Comparison of ENCODE assay signal across 11 mouse cellular contexts in the genomic region with DNA sequence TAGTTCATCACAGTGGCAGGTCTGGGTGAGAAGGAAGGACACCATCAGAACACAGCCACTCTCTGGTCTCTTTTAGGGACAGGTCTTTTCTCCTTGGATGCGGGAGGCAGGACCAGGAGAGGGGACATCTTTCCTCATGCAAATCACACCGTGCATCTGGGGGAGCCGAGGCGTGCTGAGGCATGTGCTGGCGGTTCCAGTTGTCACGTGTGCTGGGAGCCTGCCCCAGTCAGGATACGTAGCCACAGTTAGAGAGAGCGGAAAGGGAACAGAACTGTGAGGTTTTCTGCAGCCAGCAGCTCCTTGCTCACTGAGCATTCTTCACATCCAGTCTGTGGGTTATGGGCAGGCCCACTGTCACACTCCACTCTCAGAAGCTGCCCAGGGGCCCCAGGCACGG. TPM values are rescaled to one million over a fixed set of nuclear protein-coding genes. Genes with fewer than 3 reads are reported as not detected.
DNase-seq lines count a peak whose midpoint lies in the region; ATAC-seq and TF ChIP-seq lines count a peak whose summit lies in the region.
"Had no signal": no experiment of that assay in that cellular context is flagged by ENCODE, and none has a peak within 500 bp of the region (broad histone marks: within the 10 kb centered on the region; RNA-seq: fewer than 3 reads in every experiment).

No protein-coding gene starts in this region.

- no peak for TF ChIP-seq CTCF in midbrain, postnatal 0 days (IDR thresholded peaks at IDR 0.05)

- no peaks in the 10 kb centered on the region for H3K9me3 ChIP-seq in heart, embryonic 16.5 days (replicated peaks; ENCODE audit: control insufficient read depth, low read length)
- no peaks in the 10 kb centered on the region for H3K9me3 ChIP-seq in midbrain, postnatal 0 days (ENCODE audit: low read length)
- H3K9me3 ChIP-seq in midbrain, embryonic 13.5 days = no peaks in the 10 kb centered on the region
- no peaks in the 10 kb centered on the region for H3K9me3 ChIP-seq in embryonic facial prominence, embryonic 12.5 days
- H3K9me3 ChIP-seq in neural tube, embryonic 13.5 days = no peaks in the 10 kb centered on the region
- H3K9me3 ChIP-seq: megakaryocyte, embryonic 14.5 days had no signal

- no peak overlapping the region for H3K9ac ChIP-seq in heart, embryonic 16.5 days (ENCODE audit: low read length)
- H3K9ac ChIP-seq in midbrain, postnatal 0 days (replicated peaks; ENCODE audit: low read length, poor library complexity, severe bottlenecking) = no peak overlapping the region
- H3K9ac ChIP-seq in midbrain, embryonic 13.5 days (replicated peaks) = no peak overlapping the region
- H3K9ac ChIP-seq in embryonic facial prominence, embryonic 12.5 days = no peak overlapping the region
- no peak overlapping the region for H3K9ac ChIP-seq in neural tube, embryonic 13.5 days

- no peaks in the 10 kb centered on the region for H3K36me3 ChIP-seq in heart, embryonic 16.5 days (ENCODE audit: control insufficient read depth, insufficient read depth)
- no peaks in the 10 kb centered on the region for H3K36me3 ChIP-seq in midbrain, postnatal 0 days (ENCODE audit: insufficient read depth, low read length)
- H3K36me3 ChIP-seq in midbrain, embryonic 13.5 days = no peaks in the 10 kb centered on the region
- H3K36me3 ChIP-seq in embryonic facial prominence, embryonic 12.5 days = no peaks in the 10 kb centered on the region
- no peaks in the 10 kb centered on the region for H3K36me3 ChIP-seq in neural tube, embryonic 13.5 days

- DNase-seq in heart, adult 8-10 months (ENCODE audit: low spot score) = no peak
- DNase-seq in midbrain, postnatal 0 days (ENCODE audit: low spot score) = no peak
- no peak for DNase-seq in layer of hippocampus, postnatal 25 days (ENCODE audit: extremely low spot score in 1 of 2, low spot score in 1 of 2)
- DNase-seq: adrenal gland, postnatal 36 days; cerebellum, adult 11-12 months; kidney, adult 8-10 months had no signal

- no peak for ATAC-seq in heart, embryonic 16.5 days (replicated peaks; ENCODE audit: extremely low read depth, insufficient read depth, low FRiP score)
- no peak for ATAC-seq in midbrain, postnatal 0 days (ENCODE audit: low FRiP score)
- ATAC-seq in midbrain, embryonic 13.5 days = no peak
- no peak for ATAC-seq in embryonic facial prominence, embryonic 12.5 days (ENCODE audit: insufficient number of reproducible peaks, insufficient read depth, low FRiP score, low TSS enrichment)
- peak; percentile 29; the same call in 1 of the 2 replicates for ATAC-seq in neural tube, embryonic 13.5 days (ENCODE audit: low read depth)

- no peaks in the 10 kb centered on the region for H3K27me3 ChIP-seq in heart, embryonic 16.5 days (ENCODE audit: control insufficient read depth, insufficient read depth, low read length)
- no peaks in the 10 kb centered on the region for H3K27me3 ChIP-seq in midbrain, postnatal 0 days (ENCODE audit: insufficient read depth, low read length)
- no peaks in the 10 kb centered on the region for H3K27me3 ChIP-seq in midbrain, embryonic 13.5 days
- H3K27me3 ChIP-seq in embryonic facial prominence, embryonic 12.5 days = no peaks in the 10 kb centered on the region
- H3K27me3 ChIP-seq in neural tube, embryonic 13.5 days = no peaks in the 10 kb centered on the region
- H3K27me3 ChIP-seq: megakaryocyte, embryonic 14.5 days had no signal

- no peak overlapping the region for H3K4me2 ChIP-seq in heart, embryonic 16.5 days (ENCODE audit: low read depth, low read length)
- no peak overlapping the region for H3K4me2 ChIP-seq in midbrain, postnatal 0 days (ENCODE audit: low read depth, low read length, poor library complexity, severe bottlenecking)
- H3K4me2 ChIP-seq in midbrain, embryonic 13.5 days (replicated peaks) = no peak overlapping the region
- H3K4me2 ChIP-seq in embryonic facial prominence, embryonic 12.5 days (replicated peaks) = no peak overlapping the region
- no peak overlapping the region for H3K4me2 ChIP-seq in neural tube, embryonic 13.5 days

- H3K27ac ChIP-seq in heart, embryonic 16.5 days (ENCODE audit: low read length) = peak overlapping the region; percentile 58
- peak overlapping the region; percentile 26; the same call in 1 of the 2 replicates for H3K27ac ChIP-seq in midbrain, postnatal 0 days (ENCODE audit: low read depth, low read length)
- H3K27ac ChIP-seq in midbrain, embryonic 13.5 days = no peak overlapping the region
- 0 out of 2 replicates have a peak overlapping the region, but pooled peaks have one; percentile 50 for H3K27ac ChIP-seq in embryonic facial prominence, embryonic 12.5 days
- H3K27ac ChIP-seq in neural tube, embryonic 13.5 days (replicated peaks) = peak overlapping the region; percentile 42

- peaks cover 26% of the 10 kb centered on the region for H3K4me1 ChIP-seq in heart, embryonic 16.5 days (ENCODE audit: control insufficient read depth, insufficient read depth, low read length)
- H3K4me1 ChIP-seq in midbrain, postnatal 0 days (ENCODE audit: insufficient read depth, low read length) = peaks cover 5% of the 10 kb centered on the region; the same call in 1 of the 2 replicates
- peaks cover 35% of the 10 kb centered on the region for H3K4me1 ChIP-seq in midbrain, embryonic 13.5 days (replicated peaks)
- peaks cover 11% of the 10 kb centered on the region for H3K4me1 ChIP-seq in embryonic facial prominence, embryonic 12.5 days
- peaks cover 40% of the 10 kb centered on the region for H3K4me1 ChIP-seq in neural tube, embryonic 13.5 days (replicated peaks)
- H3K4me1 ChIP-seq: megakaryocyte, embryonic 14.5 days had no signal

- H3K4me3 ChIP-seq in heart, embryonic 16.5 days (ENCODE audit: low read length) = no peak overlapping the region
- no peak overlapping the region for H3K4me3 ChIP-seq in midbrain, postnatal 0 days (ENCODE audit: low read depth, low read length)
- no peak overlapping the region for H3K4me3 ChIP-seq in midbrain, embryonic 13.5 days (replicated peaks)
- H3K4me3 ChIP-seq in embryonic facial prominence, embryonic 12.5 days = no peak overlapping the region
- H3K4me3 ChIP-seq in neural tube, embryonic 13.5 days = no peak overlapping the region
- H3K4me3 ChIP-seq: megakaryocyte, embryonic 14.5 days had no signal

- WGBS in heart, embryonic 16.5 days = 72% methylated on average over 9 of the region's 9 CpGs
- 84% methylated on average over 9 of the region's 9 CpGs for WGBS in midbrain, postnatal 0 days
- 91% methylated on average over 9 of the region's 9 CpGs for WGBS in midbrain, embryonic 13.5 days
- 79% methylated on average over 9 of the region's 9 CpGs for WGBS in embryonic facial prominence, embryonic 12.5 days
- 87% methylated on average over 9 of the region's 9 CpGs for WGBS in neural tube, embryonic 13.5 days

RNA-seq across cellular contexts. Expression of gene Rps6ka2, which starts 48.5 kb away (rescaled TPM):
- 24.2 and 25.5 TPM in 2 replicates for polyA plus RNA-seq in heart, embryonic 16.5 days (2015; fragmentation: Nextera tagmentation; extraction: Ambion mirVana)
- total RNA-seq in heart, adult 8-10 months (2022) = 10 to 100 TPM; 44.5 to 56.3 (median 52.4) TPM
- total RNA-seq in midbrain, postnatal 0 days (2014; rRNA removed) = 33.2 and 34.2 TPM in 2 replicates
- 14.7 and 16.8 TPM in 2 replicates for polyA plus RNA-seq in midbrain, postnatal 0 days (2015; fragmentation: Nextera tagmentation; extraction: Ambion mirVana)
- polyA plus RNA-seq in midbrain, embryonic 13.5 days (2015; fragmentation: Nextera tagmentation; extraction: Ambion mirVana) = 20.8 and 21.6 TPM in 2 replicates
- 24.6 and 24.8 TPM in 2 replicates for polyA plus RNA-seq in embryonic facial prominence, embryonic 12.5 days (2016; fragmentation: Nextera tagmentation; extraction: Ambion mirVana)
- polyA plus RNA-seq in neural tube, embryonic 13.5 days (2015; fragmentation: Nextera tagmentation; extraction: Ambion mirVana) = 23.5 and 24.2 TPM in 2 replicates
- 10 to 100 TPM; 34.3 TPM for total RNA-seq in layer of hippocampus, postnatal 25 days (2021)
